Mouse (Mus musculus) CH12.LX (cell line): ENCODE data around the gene Smcp.

ENCODE experiments used
- CTCF ChIP-seq, 2 experiments: IDR thresholded peaks in 1 of 2; conservative IDR thresholded peaks in 1 of 2; 2 replicates each; pipeline ENCODE4 v1.5.1; 2011 to 2012; ENCODE audit warnings: low read depth in 2 of 2, low read length in 2 of 2, improper control_type of control experiment in 1 of 2, inconsistent platforms in 1 of 2, mild to moderate bottlenecking in 1 of 2, moderate library complexity in 1 of 2
- IRF4 ChIP-seq: IDR thresholded peaks from 2 replicates; pipeline ENCODE4 v1.6.1; 2014; ENCODE audit warnings: low read depth, mild to moderate bottlenecking, inconsistent platforms, low read length, improper control_type of control experiment
- MEF2A ChIP-seq: IDR thresholded peaks from 2 replicates; pipeline ENCODE4 v1.6.1; 2014; ENCODE audit warnings: low read depth, mild to moderate bottlenecking, inconsistent platforms, low read length, improper control_type of control experiment, borderline replicate concordance
- PAX5 ChIP-seq: IDR thresholded peaks from 2 replicates; pipeline ENCODE4 v1.6.1; 2012; ENCODE audit warnings: low read length, inconsistent platforms, mixed read lengths
- POLR2A ChIP-seq: IDR thresholded peaks from 2 replicates; pipeline ENCODE4 v1.6.1; 2011; ENCODE audit warnings: low read depth, mild to moderate bottlenecking, improper control_type of control experiment, low read length
- SIN3A ChIP-seq: IDR thresholded peaks from 2 replicates; pipeline ENCODE4 v1.6.1; 2012; ENCODE audit warnings: low read length, improper control_type of control experiment, inconsistent platforms
- SMC3 ChIP-seq: IDR thresholded peaks from 2 replicates; pipeline ENCODE4 v1.6.1; 2011; ENCODE audit warnings: low read depth, low read length, improper control_type of control experiment
- ZC3H11A ChIP-seq: IDR thresholded peaks from 2 replicates; pipeline ENCODE4 v1.6.1; 2012; ENCODE audit warnings: low read depth, mild to moderate bottlenecking, inconsistent platforms, low read length, improper control_type of control experiment
- ZKSCAN1 ChIP-seq: IDR thresholded peaks from 2 replicates; pipeline ENCODE4 v1.6.1; 2012; ENCODE audit warnings: low read depth, inconsistent platforms, low read length, improper control_type of control experiment, borderline replicate concordance

- TF ChIP-seq ZKSCAN1: no peak
- no peak for TF ChIP-seq POLR2A
- TF ChIP-seq CTCF (conservative IDR thresholded peaks at IDR 0.05 in 1 of 2, IDR thresholded peaks at IDR 0.05 in 1 of 2; ENCODE audit: low read depth in 2 of 2, low read length in 2 of 2): no peak
- no peak for TF ChIP-seq PAX5
- no peak for TF ChIP-seq SMC3
- TF ChIP-seq IRF4: no peak
- TF ChIP-seq MEF2A: no peak
- TF ChIP-seq ZC3H11A: no peak
- no peak for TF ChIP-seq SIN3A
Measured at GRCm38 (mm10) chr3:92609804-92610203, 21.0 kb upstream of the Smcp start.
